Mouse (Mus musculus) heart, embryonic 16.5 days (tissue): ENCODE measurements at regions not wholly inside any gene's neighbourhood (a gene's known extent, or its start where the extent isn't known, plus 50 kb on each side); places are given as distances from the start of the nearest gene placed in this dataset.

ENCODE experiments used
- ATAC-seq: fragments of 200-750 bp; cut with Nextera tagmentation; replicated peaks from 2 replicates; pipeline ENCODE4 v1.8.0; 2017; ENCODE audit warnings: moderate number of reproducible peaks; ENCODE audit not compliant: insufficient read depth, low FRiP score; ENCODE audit errors: extremely low read depth
- H3K27ac ChIP-seq: fragments of 300-500 bp; sonication (generic); 2 replicates; pipeline ENCODE4 v1.5.1; 2014; ENCODE audit warnings: mild to moderate bottlenecking, low read length, control low read depth, moderate library complexity
- H3K27me3 ChIP-seq: fragments of 300-500 bp; sonication (generic); 2 replicates; pipeline ENCODE4 v1.6.1; 2014; ENCODE audit warnings: low read length, mixed read lengths; ENCODE audit not compliant: control insufficient read depth, insufficient read depth
- H3K36me3 ChIP-seq: fragments of 300-500 bp; sonication (generic); 2 replicates; pipeline ENCODE4 v1.6.1; 2014; ENCODE audit not compliant: control insufficient read depth, insufficient read depth
- H3K4me1 ChIP-seq: fragments of 300-500 bp; sonication (generic); 2 replicates; pipeline ENCODE4 v1.6.1; 2014; ENCODE audit warnings: low read length, mixed read lengths; ENCODE audit not compliant: control insufficient read depth, insufficient read depth
- H3K4me2 ChIP-seq: fragments of 300-500 bp; sonication (generic); 2 replicates; pipeline ENCODE4 v1.6.1; 2014; ENCODE audit warnings: low read depth, mild to moderate bottlenecking, control low read depth, low read length
- H3K4me3 ChIP-seq: fragments of 300-500 bp; sonication (generic); 2 replicates; pipeline ENCODE4 v1.5.1; 2014; ENCODE audit warnings: mild to moderate bottlenecking, control low read depth, low read length
- H3K9ac ChIP-seq: fragments of 300-500 bp; sonication (generic); 2 replicates; pipeline ENCODE4 v1.6.1; 2014; ENCODE audit warnings: low read length, control low read depth
- H3K9me3 ChIP-seq: fragments of 300-500 bp; sonication (generic); replicated peaks from 2 replicates; pipeline ENCODE4 v1.6.1; 2016; ENCODE audit warnings: low read length; ENCODE audit not compliant: control insufficient read depth
- WGBS: fragments of 180-500 bp; shearing (Covaris S2); extraction: QIAGEN DNeasy Blood & Tissue Kit; methylation state at CpG from one replicate; pipeline ENCODE4 v1.1.7; 2014; 5-methylcytosine and 5-hydroxymethylcytosine counted together

GRCm38 (mm10) chr1:81967062-81967461 lies 265.9 kb upstream of the Gm9747 start:
- H3K4me3 ChIP-seq: no peak overlapping the region
- no peak overlapping the region for H3K27ac ChIP-seq
- H3K9me3 ChIP-seq: no peaks in the 10 kb centered on the region
- no peak overlapping the region for H3K9ac ChIP-seq
- WGBS: 90% methylated on average over 1 of the region's 1 CpGs
- H3K27me3 ChIP-seq: no peaks in the 10 kb centered on the region
- H3K36me3 ChIP-seq: no peaks in the 10 kb centered on the region
- H3K4me1 ChIP-seq: no peaks in the 10 kb centered on the region
- H3K4me2 ChIP-seq: no peak overlapping the region
- ATAC-seq: no peak

DNA sequence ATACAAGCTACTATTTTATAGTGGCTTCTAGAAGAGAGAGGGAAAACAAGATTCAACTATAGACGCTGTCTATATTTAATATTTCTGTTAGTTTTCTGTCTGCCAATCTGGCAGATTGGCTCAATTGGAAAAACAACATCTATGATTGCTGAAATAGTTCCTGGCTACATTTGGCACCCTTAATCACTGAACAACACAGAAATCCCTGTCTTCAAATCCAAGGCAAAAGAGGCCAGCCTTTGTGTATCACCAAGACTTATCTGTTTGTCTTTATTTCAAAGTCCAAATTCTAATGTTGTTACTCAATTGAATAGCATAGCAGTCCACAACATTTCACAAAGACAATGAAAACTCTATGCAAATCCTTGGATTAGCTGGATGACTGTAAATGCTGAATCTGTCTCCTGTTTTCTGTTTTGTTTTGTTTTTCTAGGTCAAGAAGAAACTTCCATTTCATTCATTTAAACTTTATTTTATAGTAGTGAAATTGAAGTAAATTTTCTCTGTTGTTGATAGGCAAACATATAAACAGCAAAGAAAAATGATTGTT lies 265.1 kb upstream of the Gm9747 start:
- H3K9ac ChIP-seq: no peak overlapping the region
- WGBS: 72% methylated on average over 1 of the region's 1 CpGs
- H3K36me3 ChIP-seq: no peaks in the 10 kb centered on the region
- no peaks in the 10 kb centered on the region for H3K4me1 ChIP-seq
- H3K27ac ChIP-seq: no peak overlapping the region
- no peak overlapping the region for H3K4me2 ChIP-seq
- H3K4me3 ChIP-seq: no peak overlapping the region
- ATAC-seq: no peak
- H3K9me3 ChIP-seq: no peaks in the 10 kb centered on the region
- no peaks in the 10 kb centered on the region for H3K27me3 ChIP-seq

- WGBS: 72% methylated on average over 5 of the region's 5 CpGs
- Histone ChIP-seq H3K27me3 (no peaks in the 10 kb centered on the region), H3K27ac (no peak overlapping the region), H3K9me3 (no peaks in the 10 kb centered on the region), H3K4me1 (no peaks in the 10 kb centered on the region), H3K9ac (no peak overlapping the region), H3K4me3 (no peak overlapping the region), H3K36me3 (no peaks in the 10 kb centered on the region), H3K4me2 (no peak overlapping the region)
- ATAC-seq: no peak
Observed at GRCm38 (mm10) chr1:81972575-81972974, 260.3 kb upstream of the Gm9747 start.

GRCm38 (mm10) chr1:81973481-81973880 lies 259.4 kb upstream of the Gm9747 start:
- Histone ChIP-seq H3K27me3 (no peaks in the 10 kb centered on the region), H3K4me2 (no peak overlapping the region), H3K4me3 (no peak overlapping the region), H3K4me1 (no peaks in the 10 kb centered on the region), H3K36me3 (no peaks in the 10 kb centered on the region), H3K9me3 (no peaks in the 10 kb centered on the region), H3K27ac (no peak overlapping the region), H3K9ac (no peak overlapping the region)
- WGBS: 91% methylated on average over 4 of the region's 4 CpGs
- ATAC-seq: no peak

- Histone ChIP-seq H3K9me3 (no peaks in the 10 kb centered on the region), H3K4me3 (no peak overlapping the region), H3K4me1 (no peaks in the 10 kb centered on the region), H3K27ac (no peak overlapping the region), H3K9ac (no peak overlapping the region), H3K27me3 (no peaks in the 10 kb centered on the region), H3K4me2 (no peak overlapping the region), H3K36me3 (no peaks in the 10 kb centered on the region)
- no peak for ATAC-seq
- WGBS: 70% methylated on average over 5 of the region's 5 CpGs
Observed at GRCm38 (mm10) chr1:82007943-82008342, 225.0 kb upstream of the Gm9747 start.

DNA sequence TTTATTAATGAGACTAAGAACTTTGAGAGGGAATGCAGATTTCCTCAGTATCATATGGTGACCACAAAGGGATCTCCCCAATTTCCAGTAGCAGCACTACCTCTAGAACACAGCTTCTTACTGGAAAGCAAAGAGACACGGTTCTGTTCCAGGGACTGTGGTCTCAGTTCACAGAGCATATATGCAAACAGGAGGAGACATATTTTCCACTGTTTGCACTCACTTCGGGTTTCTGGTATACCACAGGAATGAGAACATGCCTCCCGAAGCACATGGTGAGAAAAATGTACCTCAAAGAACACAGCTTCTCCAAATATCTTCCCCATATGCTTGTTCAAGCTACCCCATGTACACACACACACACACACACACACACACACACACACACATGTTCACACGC lies 224.1 kb upstream of the Gm9747 start:
- Histone ChIP-seq H3K9me3 (no peaks in the 10 kb centered on the region), H3K27me3 (no peaks in the 10 kb centered on the region), H3K27ac (no peak overlapping the region), H3K36me3 (no peaks in the 10 kb centered on the region), H3K9ac (no peak overlapping the region), H3K4me3 (no peak overlapping the region), H3K4me2 (no peak overlapping the region), H3K4me1 (no peaks in the 10 kb centered on the region)
- ATAC-seq: no peak
- WGBS: 74% methylated on average over 4 of the region's 4 CpGs

GRCm38 (mm10) chr1:82010995-82011394 lies 221.9 kb upstream of the Gm9747 start:
- Histone ChIP-seq H3K4me3 (no peak overlapping the region), H3K4me2 (no peak overlapping the region), H3K9ac (no peak overlapping the region), H3K4me1 (peaks cover 4% of the 10 kb centered on the region; the same call in 1 of the 2 replicates), H3K9me3 (no peaks in the 10 kb centered on the region), H3K27me3 (no peaks in the 10 kb centered on the region), H3K27ac (no peak overlapping the region), H3K36me3 (no peaks in the 10 kb centered on the region)
- WGBS: 53% methylated on average over 1 of the region's 1 CpGs
- no peak for ATAC-seq

DNA sequence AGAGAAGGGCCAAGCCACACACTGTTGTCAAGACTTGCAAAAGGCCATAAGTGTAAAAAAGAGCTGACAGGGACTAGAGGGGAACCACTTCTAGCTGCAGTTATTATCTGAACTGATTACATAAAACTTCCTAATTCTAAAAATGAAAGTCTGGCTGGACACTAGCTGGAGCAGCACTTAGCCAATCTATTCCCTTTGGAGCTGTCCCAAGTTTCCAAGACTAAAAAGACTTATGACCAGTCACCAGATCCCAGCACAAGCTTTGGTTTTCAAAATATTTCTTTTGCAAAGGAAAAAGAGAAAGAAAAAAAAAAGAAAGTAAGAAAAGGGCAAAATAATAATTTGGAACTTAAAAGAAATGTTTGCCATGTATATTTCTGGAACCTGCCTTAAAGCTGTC lies 217.6 kb upstream of the Gm9747 start:
- Histone ChIP-seq H3K4me1 (peaks cover 4% of the 10 kb centered on the region; the same call in 1 of the 2 replicates), H3K27me3 (no peaks in the 10 kb centered on the region), H3K4me3 (no peak overlapping the region), H3K9ac (no peak overlapping the region), H3K4me2 (no peak overlapping the region), H3K27ac (no peak overlapping the region), H3K9me3 (no peaks in the 10 kb centered on the region), H3K36me3 (no peaks in the 10 kb centered on the region)
- ATAC-seq: no peak

DNA sequence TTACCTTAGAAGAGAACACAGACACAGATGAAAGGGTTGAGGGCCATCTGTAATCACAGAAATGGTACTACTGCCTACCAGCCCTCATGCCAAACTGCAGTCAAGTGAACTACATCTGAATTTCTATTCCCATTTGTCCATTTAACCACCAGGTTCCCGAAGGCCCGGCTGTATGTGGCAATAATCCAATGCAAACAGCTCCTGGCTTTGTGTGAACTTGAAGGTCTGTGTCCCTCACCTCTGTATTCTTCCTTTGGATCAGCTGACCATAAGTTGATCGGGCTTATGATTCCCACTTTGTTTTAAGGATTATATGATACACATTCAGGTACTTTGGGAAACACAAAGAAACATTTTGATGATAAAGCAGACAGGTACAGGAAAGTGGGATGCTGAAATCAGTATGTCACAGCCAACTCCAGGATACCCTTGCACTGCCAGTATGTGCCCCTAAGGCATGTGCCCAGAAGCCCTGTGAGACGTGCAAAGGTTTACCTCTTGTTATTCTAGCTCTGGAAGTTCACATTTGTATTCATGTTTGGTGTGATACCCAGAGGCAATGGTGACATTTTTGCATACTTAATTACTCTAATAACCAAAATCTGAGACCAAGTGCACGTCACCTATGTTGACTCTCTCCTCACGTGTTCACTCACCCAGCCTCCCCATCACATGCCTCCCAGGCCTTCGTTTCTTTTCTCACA lies 214.1 kb upstream of the Gm9747 start:
- Histone ChIP-seq H3K36me3 (no peaks in the 10 kb centered on the region), H3K4me1 (peaks cover 4% of the 10 kb centered on the region; the same call in 1 of the 2 replicates), H3K4me3 (no peak overlapping the region), H3K4me2 (no peak overlapping the region), H3K27me3 (no peaks in the 10 kb centered on the region), H3K9ac (no peak overlapping the region), H3K27ac (no peak overlapping the region), H3K9me3 (no peaks in the 10 kb centered on the region)
- 84% methylated on average over 7 of the region's 7 CpGs for WGBS
- no peak for ATAC-seq
